Mouse (Mus musculus) lung, postnatal 0 days (tissue): Measurements from ENCODE around the gene Fat1. TPM values are rescaled to one million over a fixed set of nuclear protein-coding genes. Genes with fewer than 3 reads are reported as not detected.
A peak's percentile ranks its signal among the peaks of the same experiment; 100 is the strongest.
"Not testable (repeated sequence)": the region's sequence is repeated elsewhere in the genome, so short reads cannot be mapped to it uniquely, and the experiment has no call there.

Experiments used
- ATAC-seq: fragments of 200-750 bp; cut with Nextera tagmentation; 2 replicates; pipeline ENCODE4 v1.8.0; 2017; ENCODE audit warnings: moderate library complexity
- DNase-seq: peaks from one replicate; pipeline ENCODE4 v3.0.0-alpha.2; 2016; ENCODE audit warnings: low spot score
- H3K27ac ChIP-seq: fragments of 300-500 bp; sonication (generic); 2 replicates; pipeline ENCODE4 v1.5.1; 2014; ENCODE audit warnings: antibody characterized with exemption, mild to moderate bottlenecking, low read length, mixed read lengths
- H3K27me3 ChIP-seq: fragments of 300-500 bp; sonication (generic); replicated peaks from 2 replicates; pipeline ENCODE4 v1.6.1; 2014; ENCODE audit warnings: low read length, mixed read lengths; ENCODE audit not compliant: insufficient read depth
- H3K36me3 ChIP-seq: fragments of 300-500 bp; sonication (generic); 2 replicates; pipeline ENCODE4 v1.6.1; 2014; ENCODE audit warnings: low read length, mixed read lengths; ENCODE audit not compliant: insufficient read depth
- H3K4me1 ChIP-seq: fragments of 300-500 bp; sonication (generic); 2 replicates; pipeline ENCODE4 v1.6.1; 2014; ENCODE audit warnings: antibody characterized with exemption, low read depth, low read length, mixed read lengths; ENCODE audit not compliant: insufficient read depth
- H3K4me2 ChIP-seq: fragments of 300-500 bp; sonication (generic); replicated peaks from 2 replicates; pipeline ENCODE4 v1.6.1; 2014; ENCODE audit warnings: low read depth, mild to moderate bottlenecking, low read length, moderate library complexity, mixed read lengths
- H3K4me3 ChIP-seq: fragments of 300-500 bp; sonication (generic); 2 replicates; pipeline ENCODE4 v1.5.1; 2014; ENCODE audit warnings: low read depth, low read length
- H3K9ac ChIP-seq: fragments of 300-500 bp; sonication (generic); replicated peaks from 2 replicates; pipeline ENCODE4 v1.6.1; 2014; ENCODE audit warnings: low read depth, mild to moderate bottlenecking
- H3K9me3 ChIP-seq: fragments of 300-500 bp; sonication (generic); 2 replicates; pipeline ENCODE4 v1.6.1; 2016; ENCODE audit warnings: low read length, mixed read lengths
- CTCF ChIP-seq: IDR thresholded peaks from 2 replicates; pipeline ENCODE4 v1.5.1; 2016; ENCODE audit warnings: antibody characterized with exemption, mild to moderate bottlenecking
- EP300 ChIP-seq: IDR thresholded peaks from 2 replicates; pipeline ENCODE4 v1.6.1; 2016; ENCODE audit warnings: antibody characterized with exemption, mild to moderate bottlenecking, control low read depth
- WGBS: fragments of 180-500 bp; shearing (Covaris S2); extraction: QIAGEN DNeasy Blood & Tissue Kit; methylation state at CpG from one replicate; pipeline ENCODE4 v1.1.7; 2014; 5-methylcytosine and 5-hydroxymethylcytosine counted together
- polyA plus RNA-seq: library from polyadenylated mRNA; unstranded; fragments of >200 nt; fragmentation: Nextera tagmentation; extraction: Ambion mirVana; gene quantifications from 2 replicates; pipeline ENCODE4 v1.2.1, GENCODE M21; 2015

Fat1 gene
- polyA plus RNA-seq, 1 experiment from 2014 or later = 7.3 TPM

DNA sequence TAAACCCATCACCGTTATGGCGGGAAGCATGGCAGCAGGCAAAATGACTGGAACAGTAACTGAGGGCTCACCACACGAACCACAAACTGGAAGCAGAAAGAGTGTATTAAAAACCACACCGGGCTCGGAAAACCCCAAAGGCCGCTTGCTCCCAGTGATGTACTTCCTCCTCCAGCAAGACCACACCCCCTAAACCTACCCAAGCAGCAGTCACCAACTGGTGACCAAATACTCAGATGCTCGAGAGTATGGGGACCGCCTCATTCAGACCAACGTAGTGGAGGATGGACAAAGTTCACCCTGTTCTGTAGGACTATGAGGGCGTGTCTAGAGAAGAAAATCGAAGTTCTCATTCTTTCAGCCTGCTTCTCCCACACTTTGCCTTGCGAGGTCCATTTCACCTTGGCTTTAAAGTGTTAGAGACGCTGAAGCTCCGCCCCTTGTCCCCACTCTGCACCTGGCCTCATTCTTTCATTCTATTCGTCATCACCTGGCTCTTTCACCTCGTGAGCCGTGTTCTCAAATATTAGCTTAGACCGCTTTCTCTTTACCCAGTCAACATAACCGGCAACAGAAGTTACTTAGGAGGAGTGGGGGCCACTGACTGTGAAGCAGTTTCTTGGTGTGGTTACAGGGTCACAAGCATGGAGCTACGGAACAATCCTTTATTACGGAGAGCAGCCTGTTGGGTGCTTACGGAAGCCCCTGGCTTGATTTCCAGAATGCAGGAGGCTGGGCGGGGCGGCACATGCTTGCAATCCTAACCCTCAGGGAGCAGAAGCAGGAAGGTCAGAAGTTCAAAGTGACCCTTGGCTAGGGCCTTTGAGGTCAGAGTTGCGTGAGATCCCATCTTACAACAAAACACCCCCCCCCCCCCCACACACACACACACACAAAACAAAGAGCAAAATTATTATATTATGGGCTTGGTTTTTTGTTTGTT lies 128.0 kb downstream of the Fat1 start:
- H3K27ac ChIP-seq = peak overlapping the region; percentile 81
- no peaks in the 10 kb centered on the region for H3K9me3 ChIP-seq
- H3K4me2 ChIP-seq = peak overlapping the region; percentile 17
- TF ChIP-seq CTCF = no peak
- peak; percentile 87 for TF ChIP-seq EP300
- no peaks in the 10 kb centered on the region for H3K27me3 ChIP-seq
- no peaks in the 10 kb centered on the region for H3K4me1 ChIP-seq
- WGBS = 52% methylated on average over 25 of the region's 25 CpGs
- no peak overlapping the region for H3K4me3 ChIP-seq
- ATAC-seq (peak; percentile 91), DNase-seq (peak; percentile 94)
- H3K36me3 ChIP-seq = no peaks in the 10 kb centered on the region
- H3K9ac ChIP-seq = no peak overlapping the region

DNA sequence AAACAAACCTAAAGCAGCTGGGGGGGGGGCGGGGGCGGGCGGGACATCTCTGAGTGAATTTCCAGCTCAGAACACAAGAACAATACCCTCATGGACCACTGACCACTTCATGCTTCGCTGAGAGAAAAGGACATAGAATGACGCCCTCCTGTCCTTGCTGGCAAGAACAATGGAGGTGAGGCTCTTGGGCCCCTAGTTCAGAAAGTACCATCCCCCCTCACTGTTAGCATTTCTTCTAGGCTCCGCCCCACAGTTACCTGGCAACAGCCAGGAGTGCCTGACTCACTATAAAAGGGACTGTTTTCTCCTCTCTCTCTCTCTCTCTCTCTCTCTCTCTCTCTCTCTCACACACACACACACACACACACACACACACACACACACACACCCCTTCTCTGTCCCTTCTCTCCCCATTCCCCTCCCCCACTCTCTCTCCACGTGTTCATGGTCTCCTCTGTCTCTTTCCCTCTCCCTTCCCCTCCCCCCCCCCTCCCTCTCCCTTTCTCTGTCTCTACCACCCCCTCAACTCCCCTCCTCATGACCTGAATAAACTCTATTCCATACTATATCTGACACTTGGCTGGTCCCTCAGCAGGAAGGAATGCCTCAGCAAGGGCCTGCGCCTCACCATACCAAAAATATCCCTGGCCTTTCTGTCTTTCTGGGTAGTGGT lies 129.1 kb downstream of the Fat1 start:
- Histone ChIP-seq H3K9me3 (no peaks in the 10 kb centered on the region), H3K4me3 (no peak overlapping the region), H3K27me3 (no peaks in the 10 kb centered on the region), H3K9ac (no peak overlapping the region), H3K4me2 (no peak overlapping the region), H3K36me3 (no peaks in the 10 kb centered on the region), H3K4me1 (no peaks in the 10 kb centered on the region), H3K27ac (peak overlapping the region; percentile 81; the same call in 1 of the 2 replicates)
- DNase-seq (peak; percentile 69), ATAC-seq (peak; percentile 21; the same call in 1 of the 2 replicates)
- WGBS = 43% methylated on average over 7 of the region's 8 CpGs
- TF ChIP-seq EP300 = no peak
- TF ChIP-seq CTCF = no peak

DNA sequence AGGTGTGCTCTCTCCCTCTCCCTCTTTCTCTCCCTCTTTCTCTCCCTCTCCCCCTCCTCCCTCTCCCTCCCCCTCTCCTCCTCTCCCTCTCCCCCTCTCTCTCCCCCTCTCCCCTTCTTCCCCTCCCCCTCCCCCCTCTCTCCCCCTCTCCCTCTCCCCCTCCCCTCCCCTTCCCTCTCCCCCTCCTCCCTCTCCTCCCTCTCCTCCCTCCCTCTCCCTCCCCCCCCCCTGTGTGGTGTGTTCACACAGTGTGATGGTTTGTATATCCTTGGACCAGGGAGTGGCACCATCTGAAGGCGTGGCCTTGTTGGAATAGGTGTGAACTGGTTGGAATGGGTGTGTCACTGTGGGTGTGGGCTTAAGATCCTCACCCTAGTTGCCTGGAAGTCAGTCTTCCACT lies 130.1 kb downstream of the Fat1 start:
- H3K4me1 ChIP-seq, H3K4me3 ChIP-seq, H3K9ac ChIP-seq, H3K4me2 ChIP-seq, DNase-seq, H3K27me3 ChIP-seq, H3K9me3 ChIP-seq, ATAC-seq, H3K27ac ChIP-seq, H3K36me3 ChIP-seq: not testable (repeated sequence)
- WGBS = 92% methylated on average over 1 of the region's 1 CpGs

DNA sequence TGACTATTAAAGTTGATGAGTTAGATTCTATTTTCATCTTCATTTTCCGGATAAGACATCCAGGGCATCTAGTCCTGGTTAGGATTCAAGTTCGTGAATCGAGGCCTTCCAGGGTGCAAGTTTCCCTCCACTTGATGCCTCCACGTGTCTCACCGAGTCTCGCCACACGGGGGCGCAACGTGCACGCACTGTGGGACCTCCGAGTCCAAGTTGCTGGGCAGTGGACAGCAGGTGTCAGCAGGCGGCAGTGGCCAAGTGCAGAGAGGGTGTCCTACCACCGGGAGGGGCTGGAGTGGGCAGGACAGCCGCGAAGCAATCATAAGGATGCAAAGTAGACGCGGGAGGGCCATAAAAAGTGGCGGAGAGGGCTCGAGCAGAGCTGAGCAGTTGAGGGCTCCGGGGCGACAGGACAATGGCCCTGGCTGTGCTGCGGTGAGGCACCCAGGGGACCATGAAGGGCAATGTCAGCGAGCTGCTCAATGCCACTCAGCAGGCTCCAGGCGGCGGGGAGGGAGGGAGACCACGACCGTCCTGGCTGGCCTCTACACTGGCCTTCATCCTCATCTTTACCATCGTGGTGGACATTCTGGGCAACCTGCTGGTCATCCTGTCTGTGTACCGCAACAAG lies 133.6 kb downstream of the Fat1 start, which contains the start of gene Mtnr1a:
Mtnr1a (plus strand) TSS at position 379 of the 628 bp plus-strand sequence.
- H3K9ac ChIP-seq = no peak within 1 kb of the TSS

DNA sequence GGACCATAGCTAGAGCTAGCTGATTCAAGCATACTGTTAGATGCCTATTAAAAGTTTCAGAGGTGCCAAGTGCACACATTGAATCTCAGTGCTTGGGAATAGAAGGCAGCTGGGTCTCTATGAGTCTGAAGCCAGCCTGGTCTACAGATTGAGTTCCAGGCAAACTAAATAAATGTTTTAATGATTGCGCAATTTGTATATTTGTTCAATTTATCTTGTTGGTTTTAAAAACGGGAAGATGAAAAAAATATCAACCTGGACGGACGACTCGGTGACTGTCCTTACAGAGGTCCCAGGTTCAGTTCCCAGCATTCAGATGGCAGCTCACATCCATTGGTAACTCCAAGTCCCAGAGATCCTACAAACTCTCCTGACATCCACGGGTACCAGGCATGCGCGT lies 135.7 kb downstream of the Fat1 start:
- ATAC-seq (no peak), DNase-seq (no peak)
- Histone ChIP-seq H3K27ac (no peak overlapping the region), H3K4me3 (no peak overlapping the region), H3K9ac (no peak overlapping the region), H3K27me3 (no peaks in the 10 kb centered on the region), H3K9me3 (no peaks in the 10 kb centered on the region), H3K4me2 (no peak overlapping the region), H3K36me3 (no peaks in the 10 kb centered on the region), H3K4me1 (no peaks in the 10 kb centered on the region)
- TF ChIP-seq EP300 (no peak), CTCF (no peak)
- WGBS = 85% methylated on average over 8 of the region's 8 CpGs

More for the DNA sequence above, 133.6 kb downstream of the Fat1 start, which contains the start of gene Mtnr1a:
- H3K4me1 ChIP-seq = no peaks in the 10 kb centered on the region
- H3K27me3 ChIP-seq = no peaks in the 10 kb centered on the region
- ATAC-seq (peak; percentile 89), DNase-seq (peak; percentile 83)
- H3K4me3 ChIP-seq = no peak within 1 kb of the TSS
- H3K9me3 ChIP-seq = no peaks in the 10 kb centered on the region
- no peaks in the 10 kb centered on the region for H3K36me3 ChIP-seq
- H3K27ac ChIP-seq = no peak within 1 kb of the TSS
- WGBS = 10% methylated on average over 27 of the region's 29 CpGs
- 0 out of 2 replicates have a peak within 1 kb of the TSS, but pooled peaks have one; percentile 29 for H3K4me2 ChIP-seq
- TF ChIP-seq EP300 (no peak), CTCF (peak; percentile 100)

DNA sequence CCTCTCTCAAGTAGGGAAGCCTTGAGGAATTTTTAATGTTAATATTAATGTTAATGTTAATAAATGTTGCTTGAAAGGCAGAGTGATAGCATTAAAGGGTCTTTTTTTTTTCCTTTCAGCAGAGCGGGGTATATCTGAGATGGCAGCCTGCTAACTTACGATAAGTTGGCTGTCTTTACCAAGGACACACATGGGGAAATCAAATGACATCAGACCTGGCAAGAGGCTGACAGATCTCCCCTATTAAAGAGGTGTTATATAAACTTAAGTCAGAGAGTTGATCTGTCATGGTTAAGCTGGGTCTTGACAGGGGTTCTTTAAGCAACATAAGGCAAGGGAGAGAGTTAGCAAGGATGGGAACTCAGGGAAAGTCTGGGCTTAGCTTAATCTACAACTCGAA lies 145.6 kb downstream of the Fat1 start:
- Histone ChIP-seq H3K27ac (no peak overlapping the region), H3K9ac (no peak overlapping the region), H3K36me3 (no peaks in the 10 kb centered on the region), H3K4me3 (no peak overlapping the region), H3K27me3 (no peaks in the 10 kb centered on the region), H3K4me1 (no peaks in the 10 kb centered on the region), H3K4me2 (no peak overlapping the region), H3K9me3 (no peaks in the 10 kb centered on the region)
- WGBS = 60% methylated on average over 3 of the region's 3 CpGs
- DNase-seq (peak; percentile 18), ATAC-seq (peak; percentile 25; the same call in 1 of the 2 replicates)
- TF ChIP-seq CTCF = no peak
- no peak for TF ChIP-seq EP300
